Mouse (Mus musculus): ENCODE results near the gene Lasp1.

Gene Lasp1

DNA sequence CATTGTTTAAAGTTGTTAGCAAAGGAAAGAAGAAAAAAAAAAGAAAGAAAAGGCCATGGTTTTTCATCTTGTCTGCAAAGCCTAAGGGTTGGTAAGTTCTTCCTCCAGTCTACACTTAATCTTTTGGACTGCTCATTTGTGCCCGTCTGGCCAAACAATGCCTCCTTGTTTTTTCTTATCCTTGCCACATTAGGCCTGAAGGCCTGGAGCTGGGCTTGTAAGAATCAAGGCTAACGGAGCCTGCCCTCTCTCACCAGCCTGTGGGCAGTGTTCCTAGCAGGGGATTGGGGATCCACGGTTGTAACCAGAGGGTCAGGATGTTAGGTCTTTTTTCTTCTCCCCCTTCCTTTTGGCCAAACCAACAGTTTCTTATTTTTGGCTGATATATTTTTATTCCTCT, 12.2 kb downstream of the Lasp1 start:
- DNase-seq (ENCODE audit: low spot score in 2 of 2), result no peak

DNA sequence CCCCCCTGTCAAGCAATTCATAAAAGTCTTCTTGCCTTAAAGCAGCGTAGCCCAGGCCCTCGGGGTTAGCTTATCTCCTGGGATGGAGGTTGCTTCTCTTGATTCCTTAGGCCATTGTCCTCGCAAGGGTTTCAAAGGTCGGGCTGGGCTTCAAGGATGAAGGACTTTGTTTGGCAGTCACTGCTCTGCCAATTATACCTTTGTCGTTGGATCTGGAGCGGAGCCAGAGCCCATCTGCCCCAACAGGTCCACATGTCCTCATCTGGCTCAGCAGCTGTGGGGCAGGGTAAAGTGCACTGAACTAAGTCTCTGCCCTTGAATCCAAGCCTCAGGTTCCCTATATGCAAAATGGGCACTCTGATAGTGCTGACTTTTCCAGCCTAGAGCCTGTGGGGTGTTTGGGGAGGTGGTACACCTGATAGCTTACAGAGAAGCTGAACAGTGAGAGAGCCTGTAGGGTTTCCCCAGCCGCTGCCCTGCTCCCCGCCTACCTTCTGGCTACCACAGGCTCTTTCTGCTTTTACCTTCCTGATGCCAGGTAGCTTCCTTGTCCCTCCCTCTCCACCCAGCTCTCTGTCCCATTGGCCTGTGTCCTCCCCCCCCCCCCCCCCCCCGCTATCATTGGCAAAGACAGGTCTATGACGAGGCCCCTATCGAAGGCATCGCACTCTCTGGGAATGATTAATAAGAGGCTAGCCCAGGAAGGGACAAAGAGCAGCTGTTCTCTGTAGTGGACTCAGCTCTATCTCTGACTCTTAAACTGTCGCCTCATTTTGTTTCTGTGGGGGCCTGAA, 13.0 kb downstream of the Lasp1 start:
- no peak for DNase-seq (ENCODE audit: low spot score in 2 of 2)

DNA sequence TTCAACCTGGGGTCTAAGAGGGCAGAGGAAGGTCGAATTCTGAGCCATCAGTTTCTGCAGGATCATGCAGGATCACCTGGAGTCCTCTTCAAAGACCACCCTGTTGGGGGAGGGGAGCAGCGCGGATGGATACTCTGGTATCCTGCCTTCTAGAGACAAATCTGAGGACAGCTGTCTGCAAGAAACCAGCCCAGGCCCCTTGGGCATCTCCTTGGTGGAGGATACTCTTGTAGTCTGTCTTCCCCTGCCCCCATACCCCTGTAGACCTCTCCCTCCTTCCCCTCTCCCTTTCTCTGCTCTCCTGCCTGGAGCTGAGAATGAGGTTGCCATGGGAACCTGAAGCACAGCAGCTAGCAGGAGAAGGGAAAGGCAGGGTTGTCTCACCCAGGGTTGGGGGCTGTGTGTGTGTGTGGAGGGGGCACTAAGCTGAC, 13.7 kb downstream of the Lasp1 start:
- no peak for DNase-seq (ENCODE audit: low spot score in 2 of 2)

DNA sequence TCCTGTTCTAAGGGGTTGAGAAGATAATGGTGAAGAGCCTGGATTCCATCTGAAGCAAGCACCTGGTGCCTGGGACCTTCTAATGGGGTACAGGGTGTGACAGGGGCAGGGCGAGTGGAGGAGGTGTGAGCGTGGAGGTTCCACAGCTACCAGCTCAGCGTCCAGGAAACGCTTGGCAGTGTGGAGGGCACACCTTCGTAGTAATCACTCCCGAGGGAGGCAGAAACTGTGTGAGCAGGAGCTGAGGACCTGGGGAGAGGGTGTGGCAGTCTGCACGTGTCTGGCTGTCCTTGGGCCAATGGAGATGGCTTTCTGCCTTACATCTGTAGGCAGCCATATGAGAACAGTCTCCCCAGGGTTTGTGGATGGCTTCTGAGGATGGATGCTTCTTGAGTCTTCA, 14.3 kb downstream of the Lasp1 start:
- DNase-seq (ENCODE audit: low spot score in 2 of 2), result no peak

DNA sequence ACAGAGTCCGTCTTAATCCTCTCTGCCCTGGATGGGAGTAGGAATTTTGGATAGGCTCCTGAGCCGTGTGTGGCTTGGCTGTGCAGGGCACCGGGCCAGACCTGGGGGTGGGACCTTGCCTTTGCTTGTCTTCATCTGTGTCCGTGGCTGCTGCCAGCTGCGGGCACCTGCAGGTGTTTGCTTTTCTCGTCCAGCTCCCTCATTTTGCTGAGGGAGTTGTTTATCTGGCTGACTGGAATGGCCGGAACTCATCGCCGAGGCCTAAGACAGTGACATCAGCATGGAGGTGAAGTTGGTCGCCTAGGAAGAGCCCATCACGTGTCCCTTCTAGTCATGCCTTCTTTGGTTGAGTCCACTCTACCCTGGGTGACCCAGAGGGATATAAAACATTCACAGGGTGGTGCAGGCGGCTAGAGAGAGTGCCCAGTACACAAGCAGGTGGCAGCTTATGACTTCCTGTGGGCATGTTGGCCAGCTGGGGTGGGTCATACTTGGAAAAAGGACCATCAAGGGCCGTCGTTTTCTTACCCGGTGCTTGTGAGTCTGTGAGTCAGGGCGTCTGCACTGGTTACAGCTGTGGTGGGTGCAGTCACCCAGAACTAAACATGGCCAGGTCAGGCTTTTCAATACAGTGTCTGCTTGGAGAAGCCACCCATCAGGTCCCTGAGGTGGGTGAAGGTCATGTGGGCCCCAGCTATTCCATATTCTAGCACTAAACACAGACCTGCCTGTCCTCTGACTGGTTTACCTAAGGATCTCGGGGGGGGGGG, 15.1 kb downstream of the Lasp1 start:
- no peak for DNase-seq (ENCODE audit: low spot score in 2 of 2)

DNA sequence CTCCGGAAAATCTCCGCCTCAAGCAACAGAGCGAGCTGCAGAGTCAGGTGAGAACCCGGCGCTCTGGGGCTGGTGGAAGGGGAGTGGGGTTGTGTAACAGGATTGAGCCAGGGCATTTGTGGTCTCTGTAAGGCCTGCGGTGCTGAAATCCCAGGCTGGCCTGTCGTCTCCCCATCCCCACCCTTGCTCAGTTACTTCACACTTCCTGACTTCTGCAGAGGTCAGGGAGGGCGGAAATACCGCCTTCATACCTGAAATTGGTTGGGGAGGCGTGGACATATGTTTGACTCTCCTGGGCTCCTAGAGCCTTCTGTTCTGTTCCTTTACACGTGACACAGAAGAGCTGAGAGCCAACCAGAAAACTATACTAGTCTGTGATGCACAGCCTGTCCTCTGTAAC, 16.9 kb downstream of the Lasp1 start:
- no peak for DNase-seq (ENCODE audit: low spot score in 2 of 2)

DNA sequence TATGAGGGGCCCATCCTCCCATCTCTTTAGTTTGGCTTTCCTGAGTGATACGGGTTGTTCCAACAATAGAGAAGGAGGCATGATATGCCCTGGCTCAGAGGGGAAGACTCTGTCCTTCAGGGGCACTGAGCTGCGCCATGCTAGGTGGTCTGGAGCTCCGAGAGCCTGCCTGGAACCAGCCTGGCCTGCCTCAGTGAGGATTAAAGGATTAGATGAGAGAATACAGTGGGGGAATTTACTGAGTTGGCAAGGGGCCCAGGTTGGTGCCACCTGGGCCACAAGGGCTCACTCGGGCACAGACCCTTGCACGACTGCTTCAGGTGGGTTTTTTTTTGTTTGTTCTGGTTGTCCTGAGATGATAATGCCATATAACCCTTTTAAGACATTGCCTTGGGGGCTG, 17.4 kb downstream of the Lasp1 start:
- DNase-seq (ENCODE audit: low spot score in 2 of 2), result no peak

DNA sequence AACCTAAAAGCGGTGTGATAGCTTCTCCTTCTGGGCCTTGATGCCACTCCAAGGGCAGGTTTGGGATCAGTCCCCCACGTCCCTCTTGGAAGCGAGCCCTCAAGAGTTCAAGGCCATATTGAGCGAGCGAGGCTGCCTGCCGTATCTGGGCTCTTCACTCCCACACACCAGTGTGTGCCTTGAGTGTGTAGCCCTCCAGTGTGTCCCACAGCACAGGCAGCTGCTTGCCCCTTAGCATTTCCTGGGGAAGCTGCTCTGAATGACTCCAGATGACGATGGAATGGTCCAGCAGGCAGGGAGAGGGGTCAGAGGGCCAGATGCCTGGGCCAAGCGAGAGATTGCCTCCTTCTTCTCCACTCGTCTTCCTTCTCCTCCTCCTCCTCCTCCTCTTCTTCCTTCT, 18.1 kb downstream of the Lasp1 start:
- DNase-seq (ENCODE audit: low spot score in 2 of 2), result no peak

DNA sequence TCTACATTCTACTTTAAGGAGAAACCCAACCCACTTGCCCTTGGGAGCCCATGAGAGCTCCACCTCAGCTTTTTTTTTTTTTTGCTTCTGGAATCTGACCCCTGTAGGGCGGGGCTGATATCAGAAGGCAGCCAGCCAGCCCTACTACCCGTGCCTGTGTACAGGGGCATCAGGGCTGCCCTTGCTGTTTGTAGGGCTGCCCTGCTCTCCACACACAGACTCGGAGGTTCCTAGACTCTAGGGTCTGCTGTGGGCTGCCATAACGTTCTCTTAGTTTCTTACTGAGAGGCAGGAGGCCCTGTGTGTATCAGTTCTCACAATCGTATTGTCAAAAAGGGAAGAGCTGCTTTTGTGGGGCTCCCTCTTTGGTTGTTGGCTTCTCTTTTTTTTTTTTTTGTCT, 18.6 kb downstream of the Lasp1 start:
- no peak for DNase-seq (ENCODE audit: low spot score in 2 of 2)

DNA sequence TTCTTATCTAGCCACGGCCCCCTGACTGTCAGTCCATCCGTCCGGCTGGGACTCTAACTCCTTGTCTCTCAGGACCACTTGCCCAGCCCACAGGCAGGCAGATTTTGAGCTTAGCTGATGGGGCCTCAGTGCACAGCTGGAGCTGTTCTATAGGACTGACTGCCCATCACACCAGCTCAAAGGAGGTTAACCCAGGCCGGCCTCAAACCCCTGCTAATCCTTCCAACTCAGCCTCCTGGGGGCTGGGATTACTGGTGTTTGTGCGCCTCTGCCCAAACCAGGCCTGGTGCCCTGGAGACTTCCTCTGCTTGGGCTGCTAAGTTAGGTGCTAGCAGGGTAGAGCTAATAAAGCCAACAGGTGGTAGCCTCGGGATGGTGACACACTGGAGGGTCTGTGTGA, 19.2 kb downstream of the Lasp1 start:
- DNase-seq (ENCODE audit: low spot score in 2 of 2), result no peak

DNA sequence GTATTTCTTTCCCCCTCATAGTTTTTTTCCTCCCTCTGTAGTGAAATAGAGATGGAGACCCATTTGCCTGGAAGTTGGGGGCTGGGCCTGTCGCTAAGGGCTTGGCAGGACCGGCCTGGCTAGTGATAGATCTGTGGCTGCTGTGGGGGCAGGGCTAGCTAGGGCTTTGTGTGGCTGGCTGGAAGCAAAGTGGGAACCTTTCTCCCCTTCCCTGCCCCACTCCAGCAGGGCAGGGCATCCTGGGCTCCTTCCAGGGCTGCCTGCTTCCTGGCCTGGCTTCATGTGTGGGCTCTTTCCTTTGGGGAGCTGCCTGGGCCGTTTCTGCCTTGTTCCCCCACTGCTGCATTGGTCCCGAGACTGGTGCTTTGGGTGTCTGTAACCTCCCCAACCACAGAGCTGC, 19.8 kb downstream of the Lasp1 start:
- DNase-seq (ENCODE audit: low spot score in 2 of 2), result no peak

DNA sequence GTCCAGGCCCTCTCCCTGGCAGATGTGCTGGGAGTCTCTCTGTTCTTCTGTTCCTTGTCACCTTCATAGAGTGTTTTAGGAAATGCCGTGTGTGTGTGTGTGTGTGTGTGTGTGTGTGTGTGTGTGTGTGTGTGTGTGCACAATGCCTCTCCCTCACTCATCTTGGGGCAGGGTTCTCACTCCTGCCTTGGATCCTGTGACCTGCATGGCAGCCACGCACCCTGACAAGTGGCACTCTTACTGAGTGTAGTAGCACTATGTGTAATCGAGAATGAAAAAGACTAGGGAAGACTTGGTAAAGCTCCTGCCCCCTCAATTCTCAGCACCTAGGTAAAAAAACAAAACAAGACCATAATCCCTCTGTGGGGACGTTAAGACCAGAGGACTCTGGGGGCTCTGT, 20.3 kb downstream of the Lasp1 start:
- no peak for DNase-seq (ENCODE audit: low spot score in 2 of 2)

DNA sequence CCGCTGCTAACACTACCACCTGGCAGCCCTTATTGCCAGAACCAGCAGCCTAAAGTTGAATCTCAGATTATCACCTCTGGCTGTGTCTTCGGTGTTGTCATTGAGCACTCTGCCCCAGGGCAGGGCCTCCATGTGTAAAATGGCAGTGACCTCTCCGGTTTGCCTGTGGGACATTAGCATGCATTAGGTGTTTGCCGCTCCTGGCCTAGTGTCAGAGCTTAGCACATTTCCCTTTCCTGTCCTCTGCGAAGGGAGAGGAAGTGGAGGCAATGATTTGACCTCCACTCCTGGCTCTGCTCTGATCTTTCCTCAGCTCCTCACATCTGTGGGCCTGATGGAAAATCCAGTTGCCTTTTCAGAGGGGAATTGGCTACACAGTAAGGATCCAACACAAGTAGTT, 21.1 kb downstream of the Lasp1 start:
- DNase-seq (ENCODE audit: low spot score in 2 of 2), result no peak

DNA sequence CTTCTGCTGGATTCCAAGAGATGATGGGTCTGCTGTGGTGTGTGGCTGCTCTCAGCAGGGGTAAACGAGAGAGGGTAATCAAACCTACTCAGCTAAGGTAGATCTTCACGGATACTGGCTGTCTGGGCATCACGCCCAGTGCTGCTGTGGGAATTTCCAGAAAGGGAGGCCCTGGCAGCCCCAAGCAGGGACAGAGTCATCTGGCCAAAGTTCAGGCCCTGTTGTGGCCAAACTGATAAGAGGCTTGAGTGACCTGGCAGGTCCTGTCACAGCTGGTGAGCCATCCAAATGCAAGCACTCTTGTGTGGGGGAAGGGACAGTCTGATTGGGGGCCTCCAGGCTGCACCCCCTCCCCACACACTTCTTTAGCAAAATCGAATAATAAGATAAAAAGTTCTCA, 22.0 kb downstream of the Lasp1 start:
- DNase-seq (ENCODE audit: low spot score in 2 of 2), result no peak

DNA sequence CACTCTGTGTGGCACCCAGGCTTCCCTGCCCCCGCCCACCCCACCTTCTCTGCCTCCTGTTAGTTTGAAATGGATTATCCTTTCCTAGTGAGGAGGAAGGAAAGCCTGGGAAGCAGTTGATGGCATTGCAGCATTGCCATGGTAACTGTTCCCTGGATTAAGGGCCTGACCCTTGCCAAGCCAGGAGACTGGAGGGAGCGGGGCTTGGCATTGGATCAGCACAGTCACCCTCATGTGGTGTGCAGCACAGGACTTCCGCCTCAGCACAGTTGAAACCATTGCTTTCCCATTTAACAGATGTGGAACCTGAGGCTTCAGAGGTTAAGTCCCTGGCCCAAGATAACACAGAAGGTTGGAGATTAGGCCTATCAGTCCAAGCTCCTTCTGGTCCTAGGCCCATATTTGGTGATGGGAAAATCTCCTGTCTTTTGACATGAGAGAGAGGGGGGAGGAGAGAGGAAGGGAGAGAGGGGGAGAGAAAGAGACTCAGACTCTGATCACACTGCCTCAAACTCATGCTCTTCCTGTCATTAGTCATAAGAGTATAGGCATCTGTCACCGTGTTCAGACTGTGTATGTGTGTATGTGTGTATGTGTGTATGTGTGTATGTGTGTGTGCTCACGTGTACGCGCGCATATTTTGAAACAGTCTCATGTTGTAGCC, 22.7 kb downstream of the Lasp1 start:
- no peak for DNase-seq (ENCODE audit: low spot score in 2 of 2)

DNA sequence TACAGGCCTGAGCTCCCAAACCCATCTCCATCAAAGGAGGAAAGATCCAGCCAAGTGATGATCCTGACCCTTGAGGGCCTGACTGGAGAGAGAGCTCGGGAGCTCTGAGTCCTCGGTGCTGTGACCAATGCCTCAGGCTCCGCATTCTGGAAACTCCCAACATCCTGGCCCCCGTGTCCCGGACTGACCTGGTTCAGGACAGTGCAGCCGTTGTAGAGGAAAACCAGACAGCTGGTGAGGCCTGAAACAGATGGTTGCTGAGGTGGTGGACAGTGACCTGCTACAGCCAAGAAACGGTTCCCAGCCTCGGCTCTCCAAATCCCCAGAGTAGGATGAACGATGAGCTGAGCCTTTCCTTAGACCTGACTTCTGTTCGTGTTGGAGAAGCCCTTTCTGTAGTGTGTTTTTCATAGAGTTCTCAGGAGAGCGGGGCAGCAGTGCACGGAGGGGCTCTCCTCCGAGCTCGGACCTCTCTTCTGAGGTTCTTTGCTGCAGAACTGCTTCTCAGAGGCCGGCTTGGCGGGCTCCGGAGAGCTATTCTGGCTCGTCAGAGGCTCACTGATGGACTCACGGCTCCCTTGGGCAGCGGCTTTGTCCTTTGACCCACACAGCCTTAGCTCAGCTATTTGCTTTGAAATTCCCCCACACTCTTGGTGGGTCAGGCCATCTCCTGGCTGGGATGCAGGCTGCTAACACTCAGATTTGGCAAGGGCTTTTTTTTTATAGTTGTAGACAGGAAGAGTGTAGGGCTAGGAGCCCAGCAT, 24.2 kb downstream of the Lasp1 start:
- no peak for DNase-seq (ENCODE audit: low spot score in 2 of 2)

DNA sequence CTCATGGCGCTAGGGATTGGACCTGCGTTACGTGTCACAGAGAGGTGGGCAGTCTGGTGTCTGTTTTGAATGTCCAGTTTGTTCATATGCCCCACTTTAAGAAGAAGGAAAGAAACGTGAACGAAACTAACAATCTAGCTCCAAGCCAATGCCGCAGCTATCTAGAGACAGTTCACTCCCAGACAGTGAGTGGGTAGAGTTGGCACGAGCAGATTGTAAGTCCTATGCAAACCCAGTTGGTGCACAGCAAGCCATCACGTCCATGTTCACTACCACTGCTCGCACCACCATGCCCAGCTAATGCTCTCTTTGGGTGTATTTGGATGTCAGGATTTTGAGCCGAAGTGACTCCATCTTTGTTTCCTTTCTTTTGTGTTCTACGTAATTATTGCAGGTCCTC, 25.4 kb downstream of the Lasp1 start:
- DNase-seq (ENCODE audit: low spot score in 2 of 2), result no peak

DNA sequence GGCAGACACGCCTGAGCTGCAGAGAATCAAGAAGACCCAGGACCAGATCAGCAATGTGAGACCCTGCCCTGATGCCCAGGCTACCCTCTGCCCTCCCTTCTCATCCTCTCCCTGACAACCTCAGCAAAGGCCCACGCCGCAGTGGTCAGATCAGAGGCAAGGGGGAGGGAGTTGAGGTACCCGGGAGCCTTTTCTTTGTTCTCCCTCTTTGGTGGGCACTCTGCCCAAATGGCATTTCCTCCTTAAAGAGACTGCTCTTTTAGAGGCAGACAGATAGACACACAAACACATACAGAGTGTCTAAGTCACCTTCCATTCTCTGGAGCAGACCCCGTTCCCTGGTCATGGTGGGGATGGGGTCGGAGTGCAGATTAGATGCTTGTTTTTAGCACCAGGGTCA, 26.1 kb downstream of the Lasp1 start:
- no peak for DNase-seq (ENCODE audit: low spot score in 2 of 2)

DNA sequence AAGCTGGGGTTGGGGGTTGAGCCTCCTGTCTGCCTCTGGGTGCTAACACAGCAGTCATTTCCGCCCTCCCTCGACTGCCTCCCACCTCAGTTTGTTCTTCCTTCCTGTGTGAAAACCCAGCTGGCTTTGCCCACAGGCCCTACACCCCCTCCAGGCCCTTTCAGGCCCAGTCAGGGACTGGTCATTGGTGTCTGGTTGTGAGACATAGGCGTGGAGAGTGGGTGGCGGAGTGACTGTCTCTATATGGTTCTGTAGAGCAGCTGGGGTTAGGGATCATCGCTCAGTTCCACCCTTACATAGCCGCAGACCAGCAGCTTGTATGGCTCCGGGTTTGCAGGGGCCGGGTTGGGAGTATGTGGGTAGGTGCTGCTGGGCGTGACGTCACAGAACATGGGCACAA, 26.5 kb downstream of the Lasp1 start:
- DNase-seq (ENCODE audit: low spot score in 2 of 2), result peak in 1 of 2 experiments; percentile 40

DNA sequence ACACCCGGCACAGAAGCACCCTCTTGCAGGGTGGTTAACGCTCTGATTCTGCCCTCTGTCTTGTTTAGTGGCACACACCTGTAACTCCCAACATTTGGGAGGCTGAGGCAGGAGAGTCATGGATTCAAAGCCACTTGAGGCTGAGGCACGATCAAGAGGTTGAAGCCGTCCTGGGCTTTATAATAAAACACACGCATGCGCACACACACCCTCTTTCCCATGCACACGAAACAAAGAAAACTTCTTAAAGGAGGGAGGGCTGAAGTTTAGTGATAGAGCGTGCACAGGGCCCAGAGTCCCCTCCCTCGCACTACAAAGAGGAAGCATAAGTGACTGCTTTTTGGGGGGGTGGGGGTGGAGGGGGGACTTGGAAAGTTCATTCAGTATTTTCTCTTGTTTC, 27.2 kb downstream of the Lasp1 start:
- DNase-seq (ENCODE audit: low spot score in 2 of 2), result no peak

DNA sequence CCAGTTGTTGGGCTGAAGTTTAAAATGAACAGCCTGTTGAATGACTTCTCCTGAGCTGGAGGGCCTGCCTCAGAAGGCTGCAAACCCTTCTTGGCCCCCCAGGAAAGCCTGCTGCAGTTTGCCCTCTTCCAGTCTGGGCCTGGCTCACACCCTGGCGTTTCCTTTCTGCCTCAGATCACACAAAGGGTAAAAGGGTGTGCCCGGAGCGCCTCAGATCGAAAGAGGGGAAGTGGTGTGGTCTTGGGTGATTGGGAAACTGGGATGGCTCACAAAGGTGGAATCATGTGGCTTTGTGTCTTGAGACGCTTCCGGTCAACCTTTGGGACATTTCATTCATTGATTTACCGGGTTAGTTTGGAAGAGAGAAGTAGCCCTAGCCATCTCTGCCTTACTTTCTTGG, 27.6 kb downstream of the Lasp1 start:
- no peak for DNase-seq (ENCODE audit: low spot score in 2 of 2)

DNA sequence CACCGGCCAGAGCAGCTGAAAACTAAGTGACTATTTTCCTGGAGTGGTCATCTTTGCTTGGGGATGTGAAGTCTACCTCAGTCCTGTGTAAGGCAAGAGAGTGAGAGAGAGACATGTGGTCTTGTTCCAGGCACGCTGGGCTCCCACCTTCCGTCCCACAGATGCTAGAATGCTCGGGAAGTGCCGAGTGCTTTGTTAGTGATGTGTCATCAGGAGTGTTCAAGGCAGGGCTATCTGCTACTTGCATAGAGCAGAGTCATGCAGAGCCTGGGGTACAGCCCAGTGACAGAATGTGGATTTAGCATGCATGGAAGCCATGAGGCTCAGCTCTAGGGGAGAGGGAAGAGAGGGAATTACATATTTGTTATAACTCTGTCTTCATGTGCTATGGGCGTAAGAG, 28.9 kb downstream of the Lasp1 start:
- no peak for DNase-seq (ENCODE audit: low spot score in 2 of 2)

All from spleen, postnatal 14 days (tissue).